Mouse (Mus musculus) bone marrow macrophage, adult 2 months (primary cell): Measurements from ENCODE around the gene Hoxb3.

ENCODE experiments used
- CTCF ChIP-seq: IDR thresholded peaks from 2 replicates; pipeline ENCODE4 v1.5.1; 2012; ENCODE audit warnings: low read depth, mild to moderate bottlenecking, low read length, moderate library complexity
- POLR2A ChIP-seq: IDR thresholded peaks from 2 replicates; pipeline ENCODE4 v1.6.1; 2012; ENCODE audit warnings: mild to moderate bottlenecking, low read depth, low read length, borderline replicate concordance

GRCm38 (mm10) chr11:96350791-96351190 lies 27.7 kb downstream of the Hoxb3 start:
- no peak for TF ChIP-seq CTCF
- TF ChIP-seq POLR2A, result no peak
